Mouse (Mus musculus): ENCODE data around the gene Otud7b.

The Otud7b gene

GRCm38 (mm10) chr3:96104261-96105065 lies at the start of gene Otud7b:
Gene Otud7b (plus strand): TSS chr3:96104527.
- DNase-seq (ENCODE audit: low read depth, low spot score) = peak; percentile 76

GRCm38 (mm10) chr3:96055294-96055693 lies 49.0 kb upstream of the Otud7b start:
- DNase-seq (ENCODE audit: low read depth, low spot score) = no peak

- DNase-seq (ENCODE audit: low read depth, low spot score) = no peak
Observed at GRCm38 (mm10) chr3:96056031-96056430, 48.3 kb upstream of the Otud7b start.

DNA sequence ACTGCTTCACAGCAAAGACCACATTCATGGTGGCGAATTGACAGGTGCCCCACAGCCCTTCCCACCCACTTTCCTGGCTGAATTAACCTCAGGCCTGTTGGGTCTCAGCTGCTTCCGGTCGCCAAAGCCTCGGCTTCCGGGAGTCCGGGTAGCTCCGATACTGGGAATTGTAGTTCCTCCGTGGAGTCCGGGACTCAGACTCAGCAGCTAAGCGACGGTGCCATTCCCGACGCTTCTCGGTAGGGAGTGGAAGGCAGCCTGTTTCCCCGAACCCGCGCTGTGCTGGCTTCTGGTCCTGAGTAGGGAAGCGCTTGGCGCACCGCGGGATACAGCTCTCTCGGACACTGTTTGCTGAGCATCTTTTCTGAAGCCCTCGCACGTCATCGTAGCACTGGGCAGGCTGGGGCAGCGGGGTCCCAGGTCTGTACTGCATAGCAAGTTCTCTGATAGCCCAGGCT lies 46.6 kb upstream of the Otud7b start:
- DNase-seq (ENCODE audit: low read depth, low spot score) = peak; percentile 78

- no peak for DNase-seq (ENCODE audit: low read depth, low spot score)
Observed at GRCm38 (mm10) chr3:96058231-96058896, 46.0 kb upstream of the Otud7b start, which contains the start of gene Vps45. Gene Vps45 (minus strand): TSS chr3:96058466.

DNA sequence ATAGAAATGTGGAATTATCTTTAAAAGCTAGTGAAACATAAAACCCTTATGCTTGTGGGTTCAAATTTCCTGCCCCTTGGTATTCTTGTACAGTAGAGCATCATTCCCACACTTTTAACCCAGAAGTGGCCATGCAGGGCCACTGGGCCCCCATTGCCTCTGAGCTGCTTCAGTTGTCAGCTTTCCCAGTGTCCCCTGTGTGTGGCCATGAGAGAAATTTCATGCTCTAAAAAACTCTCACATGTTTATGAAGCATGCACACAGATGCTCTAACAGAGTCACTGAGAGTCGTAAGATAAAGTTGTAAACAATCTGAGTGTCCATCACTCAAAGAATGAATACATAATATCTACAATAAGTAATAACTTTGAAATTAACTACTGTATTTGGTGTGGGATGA lies 44.2 kb upstream of the Otud7b start:
- no peak for DNase-seq (ENCODE audit: low read depth, low spot score)

DNA sequence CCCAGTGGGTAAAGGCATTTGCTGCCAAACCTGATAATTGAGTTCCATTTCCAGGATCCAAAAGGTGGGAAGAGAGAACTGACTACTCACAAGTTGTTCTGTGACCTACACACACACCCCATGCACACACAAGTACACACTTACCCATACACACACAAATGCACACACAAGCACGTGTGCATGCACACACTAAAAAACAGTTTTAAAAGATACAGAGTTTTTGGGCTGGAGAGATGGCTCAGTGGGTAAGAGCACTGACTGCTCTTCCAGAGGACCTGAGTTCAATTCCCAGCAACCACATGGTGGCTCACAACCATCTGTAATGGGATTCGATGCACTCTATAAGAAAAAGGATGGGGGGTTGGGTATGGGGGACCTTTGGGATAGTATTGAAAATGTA lies 41.0 kb upstream of the Otud7b start:
- DNase-seq (ENCODE audit: low read depth, low spot score) = no peak

DNA sequence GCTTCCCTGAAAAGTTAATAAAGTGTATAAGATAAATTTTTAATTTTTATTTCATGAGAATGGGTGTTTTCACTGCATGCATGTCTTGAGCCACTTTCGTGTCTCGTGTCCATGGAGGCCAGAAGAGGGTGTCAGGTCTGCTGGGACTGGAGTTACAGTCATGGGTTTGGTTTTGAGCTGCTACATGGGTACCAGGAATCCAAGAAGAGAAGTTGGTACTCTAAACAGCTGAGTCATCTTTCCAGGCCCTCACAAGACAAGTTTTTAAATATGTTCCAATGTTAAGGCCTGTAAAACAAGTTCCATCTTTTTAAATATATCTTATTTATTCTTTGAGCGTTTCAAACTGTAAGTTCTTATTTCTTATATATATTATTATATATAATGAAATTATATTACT lies 40.1 kb upstream of the Otud7b start:
- no peak for DNase-seq (ENCODE audit: low read depth, low spot score)

DNA sequence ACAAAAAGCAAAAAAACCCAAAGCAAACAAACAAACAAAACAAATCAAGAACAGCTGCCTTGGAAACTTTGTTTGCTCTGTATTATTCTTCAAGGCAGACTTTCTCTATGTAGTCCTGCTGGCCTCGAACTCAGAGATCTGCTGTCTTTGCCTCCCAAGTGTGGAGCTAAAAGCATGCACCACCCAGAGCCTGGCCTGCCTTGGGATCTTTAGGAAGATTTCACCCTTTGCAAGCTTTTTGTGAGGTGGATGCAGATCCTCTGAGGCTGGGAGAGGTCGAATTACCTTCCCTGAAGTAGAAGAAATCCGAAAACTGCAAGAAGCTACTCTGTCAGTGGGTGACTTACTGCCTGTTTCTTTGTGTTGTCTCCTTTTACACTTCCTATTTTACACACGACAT lies 39.2 kb upstream of the Otud7b start:
- DNase-seq (ENCODE audit: low read depth, low spot score) = no peak

GRCm38 (mm10) chr3:96065754-96066375 lies 38.5 kb upstream of the Otud7b start:
- peak; percentile 68 for DNase-seq (ENCODE audit: low read depth, low spot score)

GRCm38 (mm10) chr3:96066741-96067140 lies 37.6 kb upstream of the Otud7b start:
- DNase-seq (ENCODE audit: low read depth, low spot score) = no peak

- no peak for DNase-seq (ENCODE audit: low read depth, low spot score)
Observed at GRCm38 (mm10) chr3:96069046-96069445, 35.3 kb upstream of the Otud7b start.

DNA sequence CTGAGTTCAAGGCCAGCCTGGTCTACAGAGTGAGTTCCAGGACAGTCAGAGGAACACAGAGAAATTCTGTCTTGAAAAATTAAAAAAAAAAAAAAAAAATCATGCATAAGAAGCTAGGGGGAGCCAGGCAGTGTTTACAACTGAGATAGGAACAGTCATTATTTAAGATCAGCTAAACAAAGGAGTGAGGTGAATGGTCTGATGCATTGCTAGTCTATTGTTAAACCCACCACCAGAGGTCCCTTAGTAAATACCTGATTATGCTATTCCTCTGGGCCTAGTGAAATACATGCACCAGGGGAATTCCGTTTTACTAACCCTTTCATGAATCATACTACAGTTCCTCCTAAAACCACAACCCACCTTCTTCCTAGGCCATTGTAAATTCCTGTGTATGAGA lies 34.8 kb upstream of the Otud7b start:
- no peak for DNase-seq (ENCODE audit: low read depth, low spot score)

GRCm38 (mm10) chr3:96070241-96070640 lies 34.1 kb upstream of the Otud7b start:
- no peak for DNase-seq (ENCODE audit: low read depth, low spot score)

GRCm38 (mm10) chr3:96072921-96073486 lies 31.3 kb upstream of the Otud7b start:
- DNase-seq (ENCODE audit: low read depth, low spot score) = no peak

DNA sequence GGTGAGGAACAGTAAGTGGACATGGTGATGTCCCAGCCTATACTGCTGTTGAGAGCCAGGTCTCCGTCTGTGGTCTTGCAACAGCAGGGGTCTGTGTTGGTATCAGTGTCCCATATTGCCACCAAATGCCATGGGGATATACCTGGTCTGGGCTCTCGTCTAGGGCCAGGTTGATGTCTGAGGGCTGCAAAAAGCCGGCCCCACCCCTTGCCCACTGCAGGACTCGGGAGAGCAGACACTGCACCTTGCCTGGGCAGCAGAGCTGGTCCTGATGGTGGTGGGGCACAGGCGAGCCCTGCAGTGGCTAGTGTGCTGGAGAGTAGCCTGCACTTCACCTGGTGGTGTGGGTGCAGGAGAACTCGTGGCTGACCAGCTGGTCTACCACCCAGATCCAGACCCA lies 26.3 kb upstream of the Otud7b start:
- no peak for DNase-seq (ENCODE audit: low read depth, low spot score)

- DNase-seq (ENCODE audit: low read depth, low spot score) = no peak
Observed at GRCm38 (mm10) chr3:96078711-96079110, 25.6 kb upstream of the Otud7b start.

- DNase-seq (ENCODE audit: low read depth, low spot score) = no peak
Observed at GRCm38 (mm10) chr3:96081006-96081405, 23.3 kb upstream of the Otud7b start.

DNA sequence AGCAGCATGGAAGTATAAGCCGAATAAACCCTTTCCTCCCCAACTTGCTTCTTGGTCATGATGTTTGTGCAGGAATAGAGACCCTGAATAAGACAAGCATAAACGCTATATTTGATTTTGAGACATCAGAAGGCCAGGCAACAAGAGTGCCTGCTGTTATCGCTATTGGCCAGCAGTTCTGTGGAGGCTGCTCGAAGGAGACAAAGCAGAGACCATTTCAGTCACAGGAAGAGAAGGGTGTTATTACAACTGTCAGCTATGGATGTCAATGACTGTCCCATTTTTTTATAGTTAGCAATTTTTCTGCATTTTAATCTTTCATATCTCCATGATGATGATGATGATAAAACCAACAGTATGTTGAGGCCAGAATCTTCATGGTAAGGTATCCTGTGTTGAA lies 22.7 kb upstream of the Otud7b start:
- DNase-seq (ENCODE audit: low read depth, low spot score) = no peak

DNA sequence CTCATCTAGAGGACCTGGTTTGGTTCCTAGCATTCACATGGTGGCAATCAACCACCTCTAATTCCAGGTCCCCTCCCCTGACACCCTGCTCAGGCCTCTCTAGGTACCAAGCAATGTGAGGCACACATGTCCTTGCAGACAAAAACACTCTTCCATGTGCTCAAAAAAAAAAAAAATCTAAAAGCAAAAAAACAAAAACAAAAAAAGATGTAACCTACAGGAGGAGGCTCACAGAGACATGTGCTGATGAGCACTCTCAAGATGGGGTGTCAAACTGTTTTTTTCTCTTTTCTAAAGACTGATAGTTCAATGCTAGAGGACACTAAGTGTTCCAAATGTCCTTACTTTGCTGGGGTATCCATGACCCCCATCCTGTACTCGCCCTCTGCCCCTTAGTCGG lies 22.2 kb upstream of the Otud7b start:
- DNase-seq (ENCODE audit: low read depth, low spot score) = no peak

- DNase-seq (ENCODE audit: low read depth, low spot score) = no peak
Observed at GRCm38 (mm10) chr3:96082714-96083508, 21.4 kb upstream of the Otud7b start.
